9 mouse cellular contexts compared by ENCODE assay signal in the genomic region with DNA sequence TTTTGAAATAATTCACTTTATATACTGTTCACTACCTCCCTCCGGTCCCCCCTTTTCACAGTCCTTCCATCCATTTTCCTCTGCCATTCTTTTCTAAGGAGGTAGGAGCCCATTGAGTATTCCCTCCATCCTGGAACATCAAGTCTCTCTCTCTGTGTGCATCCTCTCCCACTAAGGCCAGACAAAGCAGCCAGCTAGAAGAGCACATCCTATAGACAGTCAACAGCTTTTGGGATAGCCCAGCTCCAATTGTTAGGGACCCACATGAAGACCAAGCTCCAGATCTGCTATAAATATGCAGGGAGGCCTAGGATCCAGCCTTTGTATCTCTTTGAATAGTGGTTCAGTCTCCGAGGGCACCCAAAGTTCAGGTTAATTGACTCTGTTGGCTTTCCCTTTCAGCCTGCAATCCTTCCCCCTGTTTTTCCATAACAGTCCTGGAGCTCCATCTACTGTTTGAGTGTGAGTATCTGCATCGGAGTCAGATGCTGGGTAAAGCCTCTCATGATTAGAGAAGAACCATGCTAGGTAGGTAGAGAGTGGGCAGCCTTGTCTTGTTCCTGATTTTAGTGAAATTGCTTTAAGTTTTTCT. TPM values are rescaled to one million over a fixed set of nuclear protein-coding genes. Genes with fewer than 3 reads are reported as not detected.
DNase-seq lines count a peak whose midpoint lies in the region; ATAC-seq lines count a peak whose summit lies in the region.
"Had no signal": no experiment of that assay in that cellular context is flagged by ENCODE, and none has a peak within 500 bp of the region (broad histone marks: within the 10 kb centered on the region; RNA-seq: fewer than 3 reads in every experiment).

No protein-coding gene starts in this region.

- 40% methylated on average over 3 of the region's 3 CpGs for WGBS in forebrain, embryonic 10.5 days
- 34% methylated on average over 3 of the region's 3 CpGs for WGBS in forebrain, embryonic 15.5 days

- no peaks in the 10 kb centered on the region for H3K9me3 ChIP-seq in forebrain, embryonic 10.5 days
- H3K9me3 ChIP-seq in forebrain, embryonic 15.5 days = no peaks in the 10 kb centered on the region

- DNase-seq in forebrain, embryonic 10.5 days (ENCODE audit: extremely low spot score, low spot score) = peak; percentile 14
- DNase-seq in adrenal gland, postnatal 14 days = peak; percentile 45
- DNase-seq in kidney, postnatal 25 days = peak; percentile 16 to 27
- DNase-seq in lung, postnatal 10 days = peak; percentile 16
- DNase-seq in right cerebral cortex, postnatal 36 days (ENCODE audit: low spot score in 2 of 2) = peak; percentile 2

- ATAC-seq in forebrain, embryonic 15.5 days (replicated peaks) = no peak
- ATAC-seq in frontal cortex, adult (ENCODE audit: low TSS enrichment) = peak; percentile 98
- no peak for ATAC-seq in monocyte, adult 5-6 weeks (replicated peaks; ENCODE audit: insufficient number of reproducible peaks, low FRiP score, low TSS enrichment, poor library complexity, severe bottlenecking)

- H3K27me3 ChIP-seq in forebrain, embryonic 10.5 days (ENCODE audit: poor library complexity, severe bottlenecking) = no peaks in the 10 kb centered on the region
- H3K27me3 ChIP-seq in forebrain, embryonic 15.5 days = no peaks in the 10 kb centered on the region

- no peak overlapping the region for H3K9ac ChIP-seq in forebrain, embryonic 15.5 days (replicated peaks)

- no peak overlapping the region for H3K27ac ChIP-seq in forebrain, embryonic 10.5 days
- no peak overlapping the region for H3K27ac ChIP-seq in forebrain, embryonic 15.5 days (replicated peaks)

- no peak overlapping the region for H3K4me3 ChIP-seq in forebrain, embryonic 10.5 days
- H3K4me3 ChIP-seq in forebrain, embryonic 15.5 days = no peak overlapping the region
- H3K4me3 ChIP-seq: erythroblast, embryonic 14.5 days had no signal

- 0 out of 2 replicates have a peak, but pooled peaks cover 3% of the 10 kb centered on the region for H3K4me1 ChIP-seq in forebrain, embryonic 10.5 days
- H3K4me1 ChIP-seq in forebrain, embryonic 15.5 days = no peaks in the 10 kb centered on the region

- no peak overlapping the region for H3K4me2 ChIP-seq in forebrain, embryonic 15.5 days (replicated peaks)

- H3K36me3 ChIP-seq in forebrain, embryonic 10.5 days (replicated peaks) = no peaks in the 10 kb centered on the region
- H3K36me3 ChIP-seq in forebrain, embryonic 15.5 days = no peaks in the 10 kb centered on the region

RNA-seq across cellular contexts. Expression of a gene that starts 2.8 kb away (rescaled TPM):
- polyA plus RNA-seq in forebrain, embryonic 10.5 days (2016; fragmentation: Nextera tagmentation; extraction: Ambion mirVana) = not detected in 2 replicates
- polyA plus RNA-seq in forebrain, embryonic 15.5 days (2015; fragmentation: Nextera tagmentation; extraction: Ambion mirVana) = not detected in 2 replicates
- total RNA-seq in adrenal gland, postnatal 14 days (2021) = 0.38 and 15.4 TPM in 2 replicates
- total RNA-seq in monocyte, adult 5-6 weeks (2017) = not detected in 3 replicates
- polyA plus RNA-seq: erythroblast, embryonic 14.5 days had no signal

RNA-seq across cellular contexts. Expression of a gene that starts 50.6 kb away (rescaled TPM):
- polyA plus RNA-seq in forebrain, embryonic 10.5 days (2016; fragmentation: Nextera tagmentation; extraction: Ambion mirVana) = not detected in 2 replicates
- 0.09 TPM in 1 of 2 replicates, not detected in the other for polyA plus RNA-seq in forebrain, embryonic 15.5 days (2015; fragmentation: Nextera tagmentation; extraction: Ambion mirVana)
- 3.0 and 47.7 TPM in 2 replicates for total RNA-seq in adrenal gland, postnatal 14 days (2021)
- total RNA-seq in monocyte, adult 5-6 weeks (2017) = not detected in 3 replicates
- polyA plus RNA-seq: erythroblast, embryonic 14.5 days had no signal
